Mouse (Mus musculus): ENCODE measurements around the gene Slc15a3.

- TF ChIP-seq MAFK (IDR thresholded peaks at IDR 0.05; ENCODE audit: insufficient read depth, low read depth, low read length) (no peak), ZC3H11A (IDR thresholded peaks at IDR 0.05; ENCODE audit: borderline replicate concordance, low read depth, low read length) (no peak), CHD2 (IDR thresholded peaks at IDR 0.05; ENCODE audit: low read depth, low read length) (no peak), HCFC1 (IDR thresholded peaks at IDR 0.05; ENCODE audit: borderline replicate concordance, insufficient read depth, low read length) (no peak)
These were observed 61.5 kb downstream of the Slc15a3 start for GRCm38 (mm10) chr19:10901046-10901445.
